Mouse (Mus musculus): ENCODE measurements around the gene Aoc1.
A peak's percentile ranks its signal among the peaks of the same experiment; 100 is the strongest.

Aoc1 gene

GRCm38 (mm10) chr6:48872596-48872995 lies at the start of gene Aoc1:
Aoc1 (plus strand) TSS chr6:48872896.
- DNase-seq = no peak

GRCm38 (mm10) chr6:48825016-48825415 lies 47.7 kb upstream of the Aoc1 start:
- DNase-seq = no peak

GRCm38 (mm10) chr6:48828976-48829375 lies 43.7 kb upstream of the Aoc1 start:
- DNase-seq = no peak

GRCm38 (mm10) chr6:48829651-48830050 lies 43.0 kb upstream of the Aoc1 start:
- no peak for DNase-seq

GRCm38 (mm10) chr6:48830241-48830640 lies 42.5 kb upstream of the Aoc1 start:
- no peak for DNase-seq

- DNase-seq = no peak
Measured at GRCm38 (mm10) chr6:48831141-48831540, 41.6 kb upstream of the Aoc1 start.

- no peak for DNase-seq
Measured at GRCm38 (mm10) chr6:48832426-48832825, 40.3 kb upstream of the Aoc1 start.

- DNase-seq = no peak
Measured at GRCm38 (mm10) chr6:48833515-48833914, 39.2 kb upstream of the Aoc1 start.

- DNase-seq = no peak
Measured at GRCm38 (mm10) chr6:48835241-48835640, 37.5 kb upstream of the Aoc1 start.

- no peak for DNase-seq
Measured at GRCm38 (mm10) chr6:48836146-48836545, 36.5 kb upstream of the Aoc1 start.

GRCm38 (mm10) chr6:48837516-48837915 lies 35.2 kb upstream of the Aoc1 start:
- no peak for DNase-seq

GRCm38 (mm10) chr6:48838321-48839080 lies 34.2 kb upstream of the Aoc1 start:
- DNase-seq = no peak

GRCm38 (mm10) chr6:48840371-48840969 lies 32.2 kb upstream of the Aoc1 start, which contains the start of gene Tmem176a:
Tmem176a (plus strand) TSS chr6:48840919.
- peak; percentile 70 to 74 for DNase-seq

- DNase-seq = peak; percentile 99
Measured at GRCm38 (mm10) chr6:48840973-48841625, 31.6 kb upstream of the Aoc1 start, which contains the start of gene Tmem176b. Tmem176b (minus strand) TSS chr6:48841496.

- DNase-seq = peak; percentile 64 to 65
Measured at GRCm38 (mm10) chr6:48842111-48842842, 30.4 kb upstream of the Aoc1 start.

GRCm38 (mm10) chr6:48845086-48845485 lies 27.6 kb upstream of the Aoc1 start:
- DNase-seq = no peak

- DNase-seq = peak; percentile 31 to 35
Measured at GRCm38 (mm10) chr6:48851820-48852491, 20.7 kb upstream of the Aoc1 start.

- no peak for DNase-seq
Measured at GRCm38 (mm10) chr6:48854155-48854554, 18.5 kb upstream of the Aoc1 start.

GRCm38 (mm10) chr6:48857613-48858302 lies 14.9 kb upstream of the Aoc1 start:
- no peak for DNase-seq

GRCm38 (mm10) chr6:48860130-48860815 lies 12.4 kb upstream of the Aoc1 start:
- DNase-seq = peak; percentile 83

GRCm38 (mm10) chr6:48860851-48861250 lies 11.8 kb upstream of the Aoc1 start:
- DNase-seq = no peak
